Mouse (Mus musculus) intestine, postnatal 0 days (tissue): Measurements from ENCODE around the gene Srd5a3. TPM values are rescaled to one million over a fixed set of nuclear protein-coding genes. Genes with fewer than 3 reads are reported as not detected.

Source experiments
- ATAC-seq: fragments of 200-750 bp; cut with Nextera tagmentation; 2 replicates; pipeline ENCODE4 v1.8.0; 2017; ENCODE audit warnings: mild to moderate bottlenecking, moderate TSS enrichment, moderate library complexity
- H3K27ac ChIP-seq: fragments of 300-500 bp; sonication (generic); 2 replicates; pipeline ENCODE4 v1.5.1; 2014; ENCODE audit warnings: mild to moderate bottlenecking, low read depth, low read length, moderate library complexity
- H3K27me3 ChIP-seq: fragments of 300-500 bp; sonication (generic); replicated peaks from 2 replicates; pipeline ENCODE4 v1.6.1; 2014; ENCODE audit warnings: low read length, mixed read lengths; ENCODE audit not compliant: control insufficient read depth, insufficient read depth
- H3K36me3 ChIP-seq: fragments of 300-500 bp; sonication (generic); 2 replicates; pipeline ENCODE4 v1.6.1; 2014; ENCODE audit warnings: mild to moderate bottlenecking, moderate library complexity; ENCODE audit not compliant: control insufficient read depth, insufficient read depth
- H3K4me1 ChIP-seq: fragments of 300-500 bp; sonication (generic); replicated peaks from 2 replicates; pipeline ENCODE4 v1.6.1; 2014; ENCODE audit warnings: antibody characterized with exemption, low read length, mixed read lengths; ENCODE audit not compliant: control insufficient read depth, insufficient read depth
- H3K4me2 ChIP-seq: fragments of 300-500 bp; sonication (generic); replicated peaks from 2 replicates; pipeline ENCODE4 v1.6.1; 2014; ENCODE audit warnings: low read depth, mild to moderate bottlenecking, moderate library complexity
- H3K4me3 ChIP-seq: fragments of 300-500 bp; sonication (generic); 2 replicates; pipeline ENCODE4 v1.5.1; 2014; ENCODE audit warnings: low read depth, low read length
- H3K9ac ChIP-seq: fragments of 300-500 bp; sonication (generic); 2 replicates; pipeline ENCODE4 v1.6.1; 2014; ENCODE audit warnings: mild to moderate bottlenecking, low read depth, low read length
- H3K9me3 ChIP-seq: fragments of 300-500 bp; sonication (generic); 2 replicates; pipeline ENCODE4 v1.6.1; 2016; ENCODE audit warnings: mixed run types; ENCODE audit not compliant: control insufficient read depth
- CTCF ChIP-seq: sonication (generic); IDR thresholded peaks from 2 replicates; pipeline ENCODE4 v1.5.1; 2016; ENCODE audit warnings: low read depth, mild to moderate bottlenecking, control low read depth, antibody characterized with exemption, moderate library complexity
- WGBS: fragments of 180-500 bp; shearing (Covaris S2); extraction: QIAGEN DNeasy Blood & Tissue Kit; methylation state at CpG from one replicate; pipeline ENCODE4 v1.1.7; 2014; 5-methylcytosine and 5-hydroxymethylcytosine counted together
- polyA plus RNA-seq: library from polyadenylated mRNA; unstranded; fragments of >200 nt; fragmentation: Nextera tagmentation; extraction: Ambion mirVana; gene quantifications from 2 replicates; pipeline ENCODE4 v1.2.1, GENCODE M21; 2015

Gene Srd5a3
- polyA plus RNA-seq, 1 experiment from 2014 or later, result 44.1 TPM

DNA sequence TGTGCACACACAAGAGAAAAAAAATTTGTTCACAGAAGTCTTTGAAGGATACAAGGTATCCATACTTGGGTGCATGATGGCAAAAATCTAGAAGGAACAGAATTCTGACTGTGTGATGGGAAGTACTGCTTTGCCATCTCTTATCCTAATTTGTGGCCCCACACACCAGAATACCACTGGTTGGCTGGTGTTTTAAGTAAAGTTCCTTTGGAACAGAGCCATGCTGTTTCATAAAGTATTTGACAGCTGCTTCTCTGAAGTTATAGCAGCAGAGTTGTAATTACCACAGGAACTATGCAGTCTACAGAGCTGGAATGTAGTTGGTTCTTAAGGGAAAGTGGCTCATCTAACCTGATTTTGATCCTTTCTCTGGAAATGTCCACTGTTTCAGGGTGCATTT is 53.0 kb downstream of the Srd5a3 start:
- Histone ChIP-seq H3K4me2 (no peak overlapping the region), H3K36me3 (peaks cover 19% of the 10 kb centered on the region), H3K9me3 (no peaks in the 10 kb centered on the region), H3K9ac (no peak overlapping the region), H3K27ac (no peak overlapping the region), H3K4me3 (no peak overlapping the region), H3K27me3 (no peaks in the 10 kb centered on the region), H3K4me1 (no peaks in the 10 kb centered on the region)
- no peak for ATAC-seq
- no peak for TF ChIP-seq CTCF

DNA sequence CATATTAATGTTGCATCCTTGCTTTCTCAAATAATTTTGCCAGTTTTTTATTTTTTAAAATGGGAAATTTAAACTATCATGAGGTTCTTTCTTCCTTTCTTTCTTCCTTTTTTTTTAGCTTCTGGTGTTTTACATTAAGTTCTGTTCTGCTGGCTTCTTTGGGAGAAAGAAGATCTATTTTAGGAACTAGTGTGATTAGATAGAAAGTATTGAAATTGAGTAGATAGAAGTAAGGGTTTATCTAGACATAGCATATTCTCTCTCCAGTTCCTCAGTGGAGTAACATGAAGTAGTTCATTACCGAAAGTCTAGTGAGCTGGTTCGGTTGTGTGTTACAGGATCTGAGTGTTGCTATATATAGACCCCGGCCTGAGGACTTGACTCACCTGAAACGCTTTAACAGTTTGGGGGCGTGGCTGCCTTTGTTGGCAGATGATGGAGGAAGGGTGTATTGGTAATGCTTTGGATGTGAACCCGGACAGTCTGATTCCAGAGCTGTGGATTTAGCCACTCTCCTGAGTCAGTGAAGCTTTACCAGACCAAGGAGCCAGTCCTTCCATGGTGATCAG is 54.4 kb downstream of the Srd5a3 start:
- H3K27me3 ChIP-seq, result no peaks in the 10 kb centered on the region
- no peak overlapping the region for H3K4me3 ChIP-seq
- H3K36me3 ChIP-seq, result peaks cover 22% of the 10 kb centered on the region
- no peak overlapping the region for H3K4me2 ChIP-seq
- TF ChIP-seq CTCF, result no peak
- no peak overlapping the region for H3K9ac ChIP-seq
- H3K4me1 ChIP-seq, result no peaks in the 10 kb centered on the region
- 69% methylated on average over 6 of the region's 6 CpGs for WGBS
- no peak overlapping the region for H3K27ac ChIP-seq
- H3K9me3 ChIP-seq, result no peaks in the 10 kb centered on the region
- no peak for ATAC-seq

GRCm38 (mm10) chr5:76199346-76199745 is 59.3 kb downstream of the Srd5a3 start:
- Histone ChIP-seq H3K9me3 (no peaks in the 10 kb centered on the region), H3K9ac (no peak overlapping the region), H3K36me3 (peaks cover 37% of the 10 kb centered on the region), H3K27me3 (no peaks in the 10 kb centered on the region), H3K4me1 (no peaks in the 10 kb centered on the region), H3K4me2 (no peak overlapping the region), H3K4me3 (no peak overlapping the region), H3K27ac (no peak overlapping the region)
- no peak for TF ChIP-seq CTCF
- no peak for ATAC-seq
- 93% methylated on average over 13 of the region's 13 CpGs for WGBS

DNA sequence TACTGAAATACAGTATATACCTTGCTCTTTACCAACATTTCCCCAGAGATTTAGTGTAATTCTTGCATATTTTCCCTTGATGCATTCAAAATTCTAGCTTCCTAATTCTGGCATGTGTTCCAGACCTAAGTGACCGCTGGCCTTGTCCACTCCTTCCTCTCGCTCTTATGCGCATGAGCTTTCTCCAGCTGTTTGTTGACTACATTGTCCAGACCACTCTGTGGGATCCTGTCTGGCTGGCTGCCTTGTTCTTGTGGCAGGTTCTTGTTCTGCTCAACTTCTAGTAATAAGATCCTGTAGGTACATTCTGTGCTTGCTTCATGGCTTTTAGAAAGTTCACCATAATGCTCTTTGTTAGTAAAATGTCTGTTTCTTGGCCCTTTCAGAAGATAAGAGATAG is 63.1 kb downstream of the Srd5a3 start:
- Histone ChIP-seq H3K4me2 (no peak overlapping the region), H3K4me1 (no peaks in the 10 kb centered on the region), H3K4me3 (no peak overlapping the region), H3K9ac (no peak overlapping the region), H3K27ac (no peak overlapping the region), H3K36me3 (peaks cover 58% of the 10 kb centered on the region), H3K9me3 (no peaks in the 10 kb centered on the region), H3K27me3 (no peaks in the 10 kb centered on the region)
- WGBS, result 84% methylated on average over 3 of the region's 3 CpGs
- no peak for ATAC-seq
- TF ChIP-seq CTCF, result no peak

Other genes starting within 250 kb of the Srd5a3 start
- gene Kdr, start 161.8 kb upstream of the Srd5a3 start, polyA plus RNA-seq, result 10.4 and 11.6 TPM in 2 replicates
- 75.1 and 75.9 TPM in 2 replicates for gene Tmem165, start 43.6 kb downstream of the Srd5a3 start, polyA plus RNA-seq
- 8.2 and 10.5 TPM in 2 replicates for gene Clock, start 164.5 kb downstream of the Srd5a3 start, polyA plus RNA-seq
- not detected in 2 replicates for gene Pdcl2, start 190.9 kb downstream of the Srd5a3 start, polyA plus RNA-seq
- 5.8 and 7.3 TPM in 2 replicates for gene Nmu, start 223.5 kb downstream of the Srd5a3 start, polyA plus RNA-seq